Mouse (Mus musculus): Measurements from ENCODE around the gene Gm10320. TPM values are rescaled to one million over a fixed set of nuclear protein-coding genes. Genes with fewer than 3 reads are reported as not detected.

The Gm10320 gene
- polyA plus RNA-seq, 1 experiment from 2014 or later = 0.87 TPM

DNA sequence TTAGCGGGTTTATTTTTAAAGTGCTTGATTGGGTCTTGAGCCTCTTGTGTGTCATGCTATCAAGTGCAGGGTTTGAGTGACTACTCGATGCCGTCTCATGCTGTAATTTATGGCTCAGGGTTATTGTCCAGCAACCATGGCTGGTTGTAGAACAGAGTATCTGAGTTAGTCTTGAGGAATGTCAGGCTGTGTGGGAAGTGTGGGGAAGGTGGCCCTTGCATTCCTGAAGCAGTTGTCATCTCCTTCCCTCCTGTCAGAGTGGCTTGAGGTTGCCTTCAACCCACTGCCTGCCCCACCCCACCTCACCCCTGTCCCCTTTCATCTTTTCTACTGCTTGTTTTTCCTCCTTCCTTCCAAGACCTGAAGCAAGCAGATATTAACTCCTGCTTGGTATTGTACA, 13.8 kb downstream of the Gm10320 start:
- 91% methylated on average over 3 of the region's 3 CpGs for WGBS
- ATAC-seq (ENCODE audit: low FRiP score, low read depth) = no peak

GRCm38 (mm10) chr13:98476839-98477495, 14.8 kb downstream of the Gm10320 start:
- no peak overlapping the region for H3K4me2 ChIP-seq (replicated peaks)
- H3K4me3 ChIP-seq = no peak overlapping the region
- H3K4me1 ChIP-seq = peaks cover 13% of the 10 kb centered on the region
- no peaks in the 10 kb centered on the region for H3K9me3 ChIP-seq
- ATAC-seq (ENCODE audit: low FRiP score, low read depth) = no peak
- H3K36me3 ChIP-seq = no peaks in the 10 kb centered on the region
- no peak overlapping the region for H3K9ac ChIP-seq (replicated peaks)
- 60% methylated on average over 4 of the region's 4 CpGs for WGBS
- peaks cover 5% of the 10 kb centered on the region; the same call in 1 of the 2 replicates for H3K27me3 ChIP-seq
- peak overlapping the region; percentile 39 for H3K27ac ChIP-seq (replicated peaks)

More for the DNA sequence above, 13.8 kb downstream of the Gm10320 start:
- peaks cover 5% of the 10 kb centered on the region; the same call in 1 of the 2 replicates for H3K27me3 ChIP-seq
- H3K4me1 ChIP-seq = peaks cover 13% of the 10 kb centered on the region
- no peaks in the 10 kb centered on the region for H3K9me3 ChIP-seq
- H3K9ac ChIP-seq (replicated peaks) = no peak overlapping the region
- no peak overlapping the region for H3K4me2 ChIP-seq (replicated peaks)
- no peak overlapping the region for H3K4me3 ChIP-seq
- no peaks in the 10 kb centered on the region for H3K36me3 ChIP-seq
- no peak overlapping the region for H3K27ac ChIP-seq (replicated peaks)

GRCm38 (mm10) chr13:98476175-98476838, 15.5 kb downstream of the Gm10320 start:
- 29% methylated on average over 14 of the region's 14 CpGs for WGBS
- Histone ChIP-seq H3K27ac (replicated peaks) (peak overlapping the region; percentile 39), H3K27me3 (peaks cover 5% of the 10 kb centered on the region; the same call in 1 of the 2 replicates), H3K4me3 (no peak overlapping the region), H3K4me1 (peaks cover 13% of the 10 kb centered on the region), H3K4me2 (replicated peaks) (no peak overlapping the region), H3K9ac (replicated peaks) (no peak overlapping the region), H3K9me3 (no peaks in the 10 kb centered on the region), H3K36me3 (no peaks in the 10 kb centered on the region)
- no peak for ATAC-seq (ENCODE audit: low FRiP score, low read depth)

- Histone ChIP-seq H3K4me1 (peaks cover 13% of the 10 kb centered on the region), H3K4me3 (no peak overlapping the region), H3K4me2 (replicated peaks) (no peak overlapping the region), H3K9me3 (no peaks in the 10 kb centered on the region), H3K27me3 (peaks cover 5% of the 10 kb centered on the region; the same call in 1 of the 2 replicates), H3K9ac (replicated peaks) (no peak overlapping the region), H3K27ac (replicated peaks) (0 out of 2 replicates have a peak overlapping the region, but pooled peaks have one; percentile 11), H3K36me3 (no peaks in the 10 kb centered on the region)
- 54% methylated on average over 8 of the region's 8 CpGs for WGBS
- no peak for ATAC-seq (ENCODE audit: low FRiP score, low read depth)
Observed at GRCm38 (mm10) chr13:98475681-98476080, 16.1 kb downstream of the Gm10320 start.

GRCm38 (mm10) chr13:98473034-98473433, 18.8 kb downstream of the Gm10320 start:
- H3K9ac ChIP-seq (replicated peaks) = no peak overlapping the region
- H3K4me2 ChIP-seq (replicated peaks) = no peak overlapping the region
- peaks cover 4% of the 10 kb centered on the region; the same call in 1 of the 2 replicates for H3K27me3 ChIP-seq
- H3K4me3 ChIP-seq = no peak overlapping the region
- WGBS = 89% methylated on average over 4 of the region's 4 CpGs
- no peaks in the 10 kb centered on the region for H3K9me3 ChIP-seq
- peaks cover 13% of the 10 kb centered on the region for H3K4me1 ChIP-seq
- no peak for ATAC-seq (ENCODE audit: low FRiP score, low read depth)
- H3K27ac ChIP-seq (replicated peaks) = no peak overlapping the region
- no peaks in the 10 kb centered on the region for H3K36me3 ChIP-seq

- H3K4me3 ChIP-seq = no peak overlapping the region
- H3K9me3 ChIP-seq = no peaks in the 10 kb centered on the region
- peaks cover 8% of the 10 kb centered on the region for H3K4me1 ChIP-seq
- no peak overlapping the region for H3K9ac ChIP-seq (replicated peaks)
- no peak overlapping the region for H3K4me2 ChIP-seq (replicated peaks)
- H3K36me3 ChIP-seq = no peaks in the 10 kb centered on the region
- no peaks in the 10 kb centered on the region; the same call in 1 of the 2 replicates for H3K27me3 ChIP-seq
- ATAC-seq (ENCODE audit: low FRiP score, low read depth) = no peak
- no peak overlapping the region for H3K27ac ChIP-seq (replicated peaks)
- WGBS = 81% methylated on average over 6 of the region's 6 CpGs
Observed at GRCm38 (mm10) chr13:98471756-98472155, 20.0 kb downstream of the Gm10320 start.

- Histone ChIP-seq H3K4me2 (replicated peaks) (no peak overlapping the region), H3K27ac (replicated peaks) (no peak overlapping the region), H3K4me1 (no peaks in the 10 kb centered on the region), H3K9ac (replicated peaks) (no peak overlapping the region), H3K9me3 (no peaks in the 10 kb centered on the region), H3K27me3 (no peaks in the 10 kb centered on the region; the same call in 1 of the 2 replicates), H3K36me3 (no peaks in the 10 kb centered on the region), H3K4me3 (no peak overlapping the region)
- WGBS = 83% methylated on average over 12 of the region's 12 CpGs
- ATAC-seq (ENCODE audit: low FRiP score, low read depth) = no peak
Observed at GRCm38 (mm10) chr13:98470321-98470720, 21.5 kb downstream of the Gm10320 start.

DNA sequence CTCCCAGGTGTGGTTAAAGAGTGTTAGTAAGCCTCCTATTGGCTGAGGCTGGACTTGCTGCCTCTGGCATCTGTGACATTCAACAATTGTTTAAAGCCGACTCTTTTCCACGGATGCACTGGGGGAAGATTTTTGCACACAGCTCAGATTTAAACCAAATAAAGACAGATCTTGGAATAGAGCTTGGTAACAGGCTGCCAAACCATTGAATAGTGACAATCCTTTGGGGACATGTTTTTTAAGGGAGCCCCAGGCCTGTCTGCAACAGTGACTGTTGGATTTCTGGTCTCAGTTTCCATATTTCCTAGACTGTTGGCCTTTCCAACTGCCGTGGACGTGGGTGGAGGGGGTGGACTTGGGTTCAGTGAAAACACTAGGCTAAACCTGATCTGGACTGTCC, 21.9 kb downstream of the Gm10320 start:
- no peaks in the 10 kb centered on the region for H3K4me1 ChIP-seq
- no peak overlapping the region for H3K9ac ChIP-seq (replicated peaks)
- H3K36me3 ChIP-seq = no peaks in the 10 kb centered on the region
- no peaks in the 10 kb centered on the region for H3K9me3 ChIP-seq
- H3K4me3 ChIP-seq = no peak overlapping the region
- WGBS = 76% methylated on average over 4 of the region's 4 CpGs
- no peak overlapping the region for H3K27ac ChIP-seq (replicated peaks)
- ATAC-seq (ENCODE audit: low FRiP score, low read depth) = no peak
- H3K4me2 ChIP-seq (replicated peaks) = no peak overlapping the region
- H3K27me3 ChIP-seq = no peaks in the 10 kb centered on the region; the same call in 1 of the 2 replicates

DNA sequence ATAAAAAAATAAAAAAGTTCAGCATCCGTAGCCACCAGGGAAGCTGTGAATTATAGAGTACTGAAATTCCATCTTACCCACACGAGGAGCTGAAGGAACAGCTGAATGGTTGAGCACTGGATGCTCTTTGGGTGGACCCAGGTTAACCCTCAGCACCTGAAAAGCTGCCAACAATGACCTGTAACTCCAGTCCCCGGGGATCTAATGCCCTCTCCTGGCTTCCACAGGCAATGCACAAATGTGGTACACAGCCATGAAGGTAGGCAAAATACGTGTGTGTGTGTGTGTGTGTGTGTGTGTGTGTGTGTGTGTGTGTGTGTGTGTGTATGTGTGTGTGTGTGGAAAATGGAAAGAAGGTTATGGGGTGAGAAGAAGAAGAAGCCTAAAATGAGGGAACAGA, 30.3 kb downstream of the Gm10320 start:
- Histone ChIP-seq H3K9me3 (no peaks in the 10 kb centered on the region), H3K9ac (replicated peaks) (no peak overlapping the region), H3K4me1 (no peaks in the 10 kb centered on the region), H3K36me3 (no peaks in the 10 kb centered on the region), H3K27ac (replicated peaks) (no peak overlapping the region), H3K4me3 (no peak overlapping the region), H3K4me2 (replicated peaks) (no peak overlapping the region), H3K27me3 (no peaks in the 10 kb centered on the region)
- WGBS = 84% methylated on average over 4 of the region's 4 CpGs
- ATAC-seq (ENCODE audit: low FRiP score, low read depth) = no peak

DNA sequence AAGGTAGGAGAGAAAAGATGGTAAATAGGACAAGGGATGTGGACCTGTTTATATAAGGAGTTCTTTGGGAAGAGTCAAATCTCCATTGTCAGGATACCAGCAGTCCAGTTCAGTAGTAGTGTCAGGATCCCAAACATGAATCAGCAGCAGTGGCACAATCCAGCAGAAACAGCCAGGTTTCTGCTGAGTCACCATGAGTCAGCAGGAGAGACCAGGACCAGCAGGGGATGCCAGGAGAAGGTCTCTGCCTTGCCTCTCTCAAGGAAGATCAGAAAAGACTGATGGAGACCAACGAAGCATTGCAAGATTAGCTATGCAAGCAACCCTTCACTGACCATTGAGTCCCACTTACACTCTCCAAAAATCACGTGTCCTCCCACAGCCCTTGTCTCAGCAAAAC, 35.4 kb downstream of the Gm10320 start:
- 69% methylated on average over 2 of the region's 2 CpGs for WGBS

GRCm38 (mm10) chr13:98455646-98456045, 36.2 kb downstream of the Gm10320 start:
- H3K4me1 ChIP-seq = no peaks in the 10 kb centered on the region
- no peak overlapping the region for H3K4me2 ChIP-seq (replicated peaks)
- H3K27ac ChIP-seq (replicated peaks) = no peak overlapping the region
- ATAC-seq (ENCODE audit: low FRiP score, low read depth) = no peak
- H3K9me3 ChIP-seq = peaks cover 7% of the 10 kb centered on the region; the same call in 1 of the 2 replicates
- no peak overlapping the region for H3K9ac ChIP-seq (replicated peaks)
- H3K36me3 ChIP-seq = no peaks in the 10 kb centered on the region
- H3K27me3 ChIP-seq = no peaks in the 10 kb centered on the region
- no peak overlapping the region for H3K4me3 ChIP-seq
- 85% methylated on average over 10 of the region's 10 CpGs for WGBS

More for the DNA sequence above, 35.4 kb downstream of the Gm10320 start:
- Histone ChIP-seq H3K4me1 (no peaks in the 10 kb centered on the region), H3K9ac (replicated peaks) (no peak overlapping the region), H3K36me3 (no peaks in the 10 kb centered on the region), H3K4me3 (no peak overlapping the region), H3K4me2 (replicated peaks) (no peak overlapping the region), H3K27ac (replicated peaks) (no peak overlapping the region), H3K27me3 (no peaks in the 10 kb centered on the region), H3K9me3 (peaks cover 7% of the 10 kb centered on the region; the same call in 1 of the 2 replicates)
- no peak for ATAC-seq (ENCODE audit: low FRiP score, low read depth)

DNA sequence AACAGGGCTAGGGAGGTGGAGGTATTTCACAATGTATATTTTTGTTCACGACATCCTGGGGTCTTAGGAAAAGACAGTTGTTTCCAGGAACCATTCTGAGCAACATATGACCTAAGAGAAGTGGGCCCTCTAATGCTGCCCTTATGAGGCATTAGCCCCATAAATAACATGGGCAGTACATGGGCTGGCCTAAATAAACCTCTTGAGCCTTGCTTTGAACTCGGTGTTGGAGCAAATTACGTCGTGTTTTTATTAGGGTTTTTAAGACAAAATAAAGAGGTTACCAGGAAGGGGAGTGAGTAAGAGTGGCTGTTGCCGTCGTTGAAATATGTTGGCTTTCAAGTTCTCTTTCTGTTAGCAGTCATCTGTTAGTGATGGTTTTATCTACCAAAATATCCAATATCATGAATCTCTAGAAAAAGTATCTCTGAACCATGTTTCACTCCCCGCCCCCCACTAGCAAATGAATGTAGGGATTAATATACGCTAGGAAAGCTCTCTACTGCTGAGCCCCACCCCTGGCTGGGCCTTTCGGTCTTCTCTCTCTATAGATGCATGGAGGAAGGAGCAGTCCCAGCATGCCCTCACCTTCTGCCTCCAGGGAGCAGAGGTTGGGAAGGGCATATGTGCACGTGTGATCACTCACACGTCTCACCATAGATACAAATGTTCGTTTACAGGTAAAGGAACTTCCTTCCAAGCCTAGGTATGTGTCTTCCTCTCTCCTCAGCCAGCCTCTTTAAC, 37.4 kb downstream of the Gm10320 start:
- Histone ChIP-seq H3K27me3 (no peaks in the 10 kb centered on the region), H3K9ac (replicated peaks) (no peak overlapping the region), H3K4me1 (no peaks in the 10 kb centered on the region), H3K4me3 (no peak overlapping the region), H3K27ac (replicated peaks) (no peak overlapping the region), H3K36me3 (no peaks in the 10 kb centered on the region), H3K4me2 (replicated peaks) (no peak overlapping the region), H3K9me3 (peaks cover 7% of the 10 kb centered on the region; the same call in 1 of the 2 replicates)
- ATAC-seq (ENCODE audit: low FRiP score, low read depth) = no peak
- WGBS = 85% methylated on average over 12 of the region's 12 CpGs
